Mouse (Mus musculus) spleen, adult 18-20 months (tissue): ENCODE results near the gene Dlg4.
"Not testable (repeated sequence)": the region's sequence is repeated elsewhere in the genome, so short reads cannot be mapped to it uniquely, and the experiment has no call there.

ENCODE experiments used
- DNase-seq, 2 experiments: peaks; one replicate each; pipeline ENCODE4 v3.0.0; 2022; ENCODE audit warnings: mixed read lengths in 2 of 2

Dlg4 gene

GRCm38 (mm10) chr11:69997070-69997509 lies 19.7 kb upstream of the Dlg4 start:
- DNase-seq, result peak; percentile 89 to 90

- no peak for DNase-seq
Measured at GRCm38 (mm10) chr11:69998567-69999491, 17.9 kb upstream of the Dlg4 start.

GRCm38 (mm10) chr11:69999666-70000065 lies 17.1 kb upstream of the Dlg4 start:
- no peak for DNase-seq

- DNase-seq, result peak; percentile 84 to 86
Measured at GRCm38 (mm10) chr11:70000396-70000898, 16.3 kb upstream of the Dlg4 start, which contains the start of gene Dvl2. TSS of gene Dvl2 (plus strand) at chr11:70000595.

- no peak for DNase-seq
Measured at GRCm38 (mm10) chr11:70001159-70001558, 15.6 kb upstream of the Dlg4 start.

GRCm38 (mm10) chr11:70001865-70002264 lies 14.9 kb upstream of the Dlg4 start:
- peak in 1 of 2 experiments; percentile 48 for DNase-seq

- no peak for DNase-seq
Measured at GRCm38 (mm10) chr11:70002471-70002870, 14.3 kb upstream of the Dlg4 start.

DNA sequence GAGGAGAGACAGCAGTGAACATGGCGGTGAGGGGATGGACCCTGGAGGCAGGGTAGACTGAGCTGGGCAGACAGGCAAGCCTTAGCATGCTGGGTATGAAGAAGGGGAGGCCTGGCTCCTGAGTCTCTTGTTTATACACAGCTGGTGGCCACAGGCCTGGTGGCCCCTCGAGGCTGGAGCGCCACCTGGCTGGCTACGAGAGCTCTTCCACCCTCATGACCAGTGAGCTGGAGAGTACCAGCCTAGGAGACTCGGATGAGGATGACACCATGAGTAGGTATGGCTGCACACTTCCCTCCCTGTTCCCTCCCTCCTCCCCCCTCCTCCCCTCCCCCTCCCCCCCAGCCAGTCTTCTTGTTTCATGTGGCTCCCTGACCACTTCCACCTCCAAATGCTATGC lies 11.2 kb upstream of the Dlg4 start:
- DNase-seq, result peak in 1 of 2 experiments; percentile 36

DNA sequence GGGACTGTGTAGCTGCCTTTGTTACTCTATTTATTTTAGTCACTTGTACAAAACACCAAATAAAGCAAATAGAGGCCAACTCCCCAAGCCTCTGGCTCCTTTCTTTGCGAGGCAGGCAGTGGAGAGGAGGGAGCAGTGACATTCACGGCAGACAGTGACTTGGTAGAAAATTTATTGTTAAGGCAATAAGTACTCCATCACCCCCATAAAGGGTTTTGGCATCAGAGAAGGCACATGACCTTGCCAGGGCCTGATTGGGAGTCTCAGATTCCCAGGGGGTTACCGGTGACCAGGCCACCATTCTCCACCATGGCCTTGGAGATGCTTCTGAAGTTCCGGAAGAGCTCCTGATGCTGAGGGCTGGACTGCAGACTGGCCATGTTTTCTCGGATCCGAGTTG lies 6.7 kb upstream of the Dlg4 start:
- no peak for DNase-seq

GRCm38 (mm10) chr11:70010548-70010947 lies 6.2 kb upstream of the Dlg4 start:
- DNase-seq, result no peak

DNA sequence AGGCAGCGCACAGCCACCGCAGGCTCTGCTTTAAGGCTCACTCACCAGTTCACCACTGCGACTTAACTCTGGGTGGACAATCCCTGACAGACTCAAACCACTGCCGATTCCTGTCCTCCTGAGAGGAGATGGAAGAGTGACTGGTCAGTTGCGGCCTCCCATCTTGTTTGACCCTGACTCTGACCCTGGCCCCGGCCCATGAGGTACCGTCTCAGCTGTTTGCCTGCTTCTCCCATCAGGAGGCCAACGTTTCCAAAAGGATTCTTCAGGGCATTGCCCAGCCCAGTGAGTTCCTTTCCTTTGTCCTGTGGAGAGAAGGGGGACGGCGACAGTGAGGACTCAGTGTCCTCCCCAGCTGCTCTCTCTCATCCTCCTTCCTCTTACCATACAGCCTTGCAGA lies 5.8 kb upstream of the Dlg4 start:
- DNase-seq, result no peak

DNA sequence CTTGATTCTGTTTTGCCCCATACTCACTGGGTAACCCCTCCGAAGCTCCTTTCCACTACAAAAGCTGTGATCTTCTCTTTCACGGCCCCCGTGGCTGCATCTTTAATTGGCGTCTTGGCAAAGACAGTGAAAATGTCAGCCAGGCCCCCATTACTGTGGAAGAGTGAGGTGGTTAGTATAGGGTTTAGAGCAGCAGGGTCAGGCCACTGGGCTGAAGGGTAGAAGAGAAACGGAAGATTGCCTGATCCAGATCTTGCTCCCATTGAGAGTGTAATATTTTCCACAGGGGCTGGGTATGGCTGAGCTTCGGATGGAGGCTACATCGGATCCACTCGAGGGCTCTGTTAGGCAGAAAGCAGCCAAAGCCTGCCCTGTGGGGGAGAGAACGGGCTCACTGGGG lies 3.8 kb upstream of the Dlg4 start:
- no peak for DNase-seq

DNA sequence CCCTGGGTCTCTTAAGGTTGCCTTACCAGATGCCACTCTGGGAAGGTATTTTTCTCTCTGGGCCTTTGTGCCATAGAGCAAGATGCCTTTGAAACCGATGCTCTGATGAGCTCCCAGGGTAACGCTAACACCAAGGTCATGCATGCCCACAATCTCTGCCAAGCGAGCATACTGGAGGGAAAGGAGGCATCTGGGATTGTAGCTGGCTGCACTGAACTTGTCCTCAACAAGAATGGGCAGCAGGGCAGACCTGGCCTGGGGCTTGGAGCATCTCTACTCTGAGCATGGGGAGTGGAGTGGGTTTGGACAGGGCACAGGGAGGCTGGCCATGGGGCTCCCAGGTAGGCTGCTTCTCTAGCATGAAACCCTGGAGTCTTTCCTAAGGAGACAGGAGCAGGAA lies 3.3 kb upstream of the Dlg4 start:
- DNase-seq, result no peak

DNA sequence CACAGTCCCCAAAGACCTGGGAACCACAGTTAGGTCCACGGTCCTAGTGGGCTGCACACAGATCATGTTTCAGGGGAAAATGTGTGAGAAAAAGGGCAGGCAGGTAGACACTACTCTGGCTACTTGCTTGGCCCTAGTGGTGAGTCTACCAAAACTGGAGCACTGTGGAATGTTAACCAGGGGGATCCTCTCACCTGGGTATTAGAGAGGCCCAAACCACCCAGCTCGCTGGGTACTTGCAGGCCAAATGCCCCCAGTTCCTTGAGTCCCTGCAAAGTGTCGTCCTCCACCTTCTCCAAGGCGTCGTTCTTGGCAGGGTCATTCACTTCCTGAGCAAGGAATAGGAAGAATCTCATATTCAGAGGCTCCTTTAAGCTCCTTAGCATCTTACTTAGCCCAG lies 2.7 kb upstream of the Dlg4 start:
- DNase-seq, result no peak

DNA sequence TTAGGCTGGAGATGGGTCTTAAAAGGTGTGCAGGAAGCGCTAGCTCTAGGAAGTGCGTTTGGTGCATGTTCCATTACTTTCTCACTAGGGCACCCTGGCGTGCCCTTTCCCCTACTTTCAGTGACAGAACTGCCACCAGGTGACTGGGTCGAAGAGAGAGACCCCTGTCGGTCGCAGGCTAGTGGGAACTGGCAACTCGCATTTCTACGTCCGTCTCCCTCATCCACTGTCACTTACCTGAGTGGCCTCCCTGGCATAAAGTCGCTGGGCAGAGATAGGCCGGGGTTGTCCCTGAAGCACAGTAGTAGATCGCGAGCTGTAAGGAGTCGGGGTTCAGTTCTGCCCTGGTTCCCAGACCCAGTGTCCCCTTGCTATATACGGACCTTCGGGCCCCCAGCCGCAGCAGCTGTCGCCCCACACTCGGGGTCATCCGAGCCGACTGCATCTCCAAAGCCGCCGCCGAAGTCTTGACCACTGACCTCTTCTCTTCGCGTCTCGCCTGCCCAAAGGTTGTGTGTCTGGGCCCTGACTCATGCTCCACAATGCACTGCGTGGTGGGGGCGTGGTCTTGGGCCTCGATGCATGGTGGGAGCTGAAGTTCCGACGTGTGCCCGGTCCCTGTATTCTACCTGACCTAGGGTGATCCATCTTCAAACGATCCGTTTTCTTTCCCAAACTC lies 1.7 kb upstream of the Dlg4 start, which contains the start of gene Acadvl:
Gene Acadvl, minus strand, starts transcription at position 532 of the 679 bp plus-strand sequence.
- peak; percentile 72 to 84 for DNase-seq

DNA sequence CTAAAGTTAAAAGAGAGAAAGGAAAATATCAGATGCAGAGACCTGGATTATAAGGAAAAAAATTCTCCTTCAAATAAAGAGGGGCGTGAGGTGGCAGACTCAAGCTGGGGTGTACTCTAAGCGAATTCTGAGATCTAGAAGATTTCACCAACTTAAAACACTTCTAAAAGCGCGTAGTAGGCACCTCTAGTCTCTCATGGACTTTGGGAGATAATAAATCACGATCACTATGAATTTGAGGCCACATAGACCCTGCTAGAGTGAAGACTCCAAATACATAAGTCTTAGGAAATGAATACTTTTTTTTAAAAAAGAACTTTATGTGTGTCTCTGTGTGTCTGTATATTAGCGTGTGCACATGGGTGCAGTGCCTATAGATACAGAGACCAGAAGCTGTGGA lies 1.1 kb upstream of the Dlg4 start:
- no peak for DNase-seq

DNA sequence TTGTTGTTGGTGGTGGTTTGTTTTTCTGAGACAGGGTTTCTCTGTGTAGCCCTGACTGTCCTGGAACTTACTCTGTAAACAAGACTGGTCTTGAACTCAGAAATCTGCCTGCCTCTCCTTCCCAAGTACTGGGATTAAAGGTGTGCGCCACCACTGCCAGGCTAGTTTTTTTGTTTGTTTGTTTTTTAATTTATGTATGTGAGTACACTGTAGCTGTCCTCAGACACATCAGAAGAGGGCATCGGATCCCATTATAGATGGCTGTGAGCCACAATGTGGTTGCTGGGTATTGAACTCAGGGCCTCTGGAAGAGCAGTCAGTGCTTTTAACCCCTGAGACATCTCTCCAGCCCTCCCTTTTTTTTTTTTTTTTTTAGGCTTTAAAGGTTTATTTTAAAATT lies 565 bp upstream of the Dlg4 start:
- not testable (repeated sequence) for DNase-seq

GRCm38 (mm10) chr11:70017199-70017767 lies 541 bp downstream of the Dlg4 start:
- DNase-seq, result no peak

- DNase-seq, result no peak
Measured at GRCm38 (mm10) chr11:70018131-70018990, 1.6 kb downstream of the Dlg4 start.

GRCm38 (mm10) chr11:70019495-70020021 lies 2.8 kb downstream of the Dlg4 start:
- no peak for DNase-seq

- DNase-seq, result no peak
Measured at GRCm38 (mm10) chr11:70020022-70020631, 3.4 kb downstream of the Dlg4 start.
